Mouse (Mus musculus): ENCODE results near the gene Rhoc. TPM values are rescaled to one million over a fixed set of nuclear protein-coding genes. Genes with fewer than 3 reads are reported as not detected.
A peak's percentile ranks its signal among the peaks of the same experiment; 100 is the strongest.

The Rhoc gene
- polyA plus RNA-seq, 1 experiment = 33.5 TPM

GRCm38 (mm10) chr3:104789312-104789605, 1.1 kb downstream of the Rhoc start:
- Histone ChIP-seq H3K4me1 (ENCODE audit: control insufficient read depth, insufficient read depth, low read length) (no peaks in the 10 kb centered on the region), H3K27ac (ENCODE audit: control insufficient read depth, insufficient read depth, low read depth, low read length, poor library complexity) (no peak overlapping the region; the same call in 1 of the 2 replicates), H3K4me3 (replicated peaks; ENCODE audit: control insufficient read depth, low read depth, low read length) (peak overlapping the region; percentile 40)
- 46% methylated on average over 10 of the region's 10 CpGs for WGBS
- TF ChIP-seq POLR2A (IDR thresholded peaks at IDR 0.05; ENCODE audit: borderline replicate concordance, control insufficient read depth, low read depth, low read length) (no peak), CTCF (IDR thresholded peaks at IDR 0.05; ENCODE audit: control insufficient read depth, insufficient read depth, low read length) (no peak)

GRCm38 (mm10) chr3:104789822-104790221, 1.6 kb downstream of the Rhoc start:
- Histone ChIP-seq H3K27ac (ENCODE audit: control insufficient read depth, insufficient read depth, low read depth, low read length, poor library complexity) (no peak overlapping the region), H3K4me1 (ENCODE audit: control insufficient read depth, insufficient read depth, low read length) (no peaks in the 10 kb centered on the region), H3K4me3 (replicated peaks; ENCODE audit: control insufficient read depth, low read depth, low read length) (no peak overlapping the region)
- TF ChIP-seq CTCF (IDR thresholded peaks at IDR 0.05; ENCODE audit: control insufficient read depth, insufficient read depth, low read length) = no peak
- TF ChIP-seq POLR2A (IDR thresholded peaks at IDR 0.05; ENCODE audit: borderline replicate concordance, control insufficient read depth, low read depth, low read length) = no peak
- WGBS = 79% methylated on average over 13 of the region's 13 CpGs

- Histone ChIP-seq H3K4me1 (ENCODE audit: control insufficient read depth, insufficient read depth, low read length) (no peaks in the 10 kb centered on the region), H3K4me3 (replicated peaks; ENCODE audit: control insufficient read depth, low read depth, low read length) (no peak overlapping the region), H3K27ac (ENCODE audit: control insufficient read depth, insufficient read depth, low read depth, low read length, poor library complexity) (no peak overlapping the region)
- TF ChIP-seq CTCF (IDR thresholded peaks at IDR 0.05; ENCODE audit: control insufficient read depth, insufficient read depth, low read length) (no peak), POLR2A (IDR thresholded peaks at IDR 0.05; ENCODE audit: borderline replicate concordance, control insufficient read depth, low read depth, low read length) (no peak)
- WGBS = 49% methylated on average over 6 of the region's 6 CpGs
Measured at GRCm38 (mm10) chr3:104790401-104790937, 2.3 kb downstream of the Rhoc start.

GRCm38 (mm10) chr3:104791017-104791416, 2.8 kb downstream of the Rhoc start:
- TF ChIP-seq POLR2A (IDR thresholded peaks at IDR 0.05; ENCODE audit: borderline replicate concordance, control insufficient read depth, low read depth, low read length) (no peak), CTCF (IDR thresholded peaks at IDR 0.05; ENCODE audit: control insufficient read depth, insufficient read depth, low read length) (no peak)
- H3K4me1 ChIP-seq (ENCODE audit: control insufficient read depth, insufficient read depth, low read length) = no peaks in the 10 kb centered on the region
- WGBS = 59% methylated on average over 4 of the region's 4 CpGs

DNA sequence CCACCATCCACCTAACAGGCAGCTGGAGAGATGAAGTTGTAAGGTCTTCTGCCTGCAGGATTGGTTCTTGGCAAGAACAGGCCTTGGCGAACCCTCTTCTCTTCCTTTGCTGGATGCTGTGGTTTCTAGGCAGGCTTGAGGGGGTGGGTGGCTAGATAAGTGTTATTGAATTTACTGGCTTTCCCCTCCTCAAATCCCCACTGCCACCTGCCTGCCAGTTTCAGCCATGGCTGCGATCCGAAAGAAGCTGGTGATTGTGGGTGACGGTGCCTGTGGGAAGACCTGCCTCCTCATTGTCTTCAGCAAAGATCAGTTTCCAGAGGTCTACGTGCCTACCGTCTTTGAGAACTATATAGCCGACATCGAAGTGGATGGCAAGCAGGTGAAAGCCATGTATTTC, 3.5 kb downstream of the Rhoc start:
- 84% methylated on average over 8 of the region's 8 CpGs for WGBS
- no peaks in the 10 kb centered on the region for H3K4me1 ChIP-seq (ENCODE audit: control insufficient read depth, insufficient read depth, low read length)

More at GRCm38 (mm10) chr3:104791017-104791416, 2.8 kb downstream of the Rhoc start:
- H3K27ac ChIP-seq (ENCODE audit: control insufficient read depth, insufficient read depth, low read depth, low read length, poor library complexity) = no peak overlapping the region
- H3K4me3 ChIP-seq (replicated peaks; ENCODE audit: control insufficient read depth, low read depth, low read length) = no peak overlapping the region

DNA sequence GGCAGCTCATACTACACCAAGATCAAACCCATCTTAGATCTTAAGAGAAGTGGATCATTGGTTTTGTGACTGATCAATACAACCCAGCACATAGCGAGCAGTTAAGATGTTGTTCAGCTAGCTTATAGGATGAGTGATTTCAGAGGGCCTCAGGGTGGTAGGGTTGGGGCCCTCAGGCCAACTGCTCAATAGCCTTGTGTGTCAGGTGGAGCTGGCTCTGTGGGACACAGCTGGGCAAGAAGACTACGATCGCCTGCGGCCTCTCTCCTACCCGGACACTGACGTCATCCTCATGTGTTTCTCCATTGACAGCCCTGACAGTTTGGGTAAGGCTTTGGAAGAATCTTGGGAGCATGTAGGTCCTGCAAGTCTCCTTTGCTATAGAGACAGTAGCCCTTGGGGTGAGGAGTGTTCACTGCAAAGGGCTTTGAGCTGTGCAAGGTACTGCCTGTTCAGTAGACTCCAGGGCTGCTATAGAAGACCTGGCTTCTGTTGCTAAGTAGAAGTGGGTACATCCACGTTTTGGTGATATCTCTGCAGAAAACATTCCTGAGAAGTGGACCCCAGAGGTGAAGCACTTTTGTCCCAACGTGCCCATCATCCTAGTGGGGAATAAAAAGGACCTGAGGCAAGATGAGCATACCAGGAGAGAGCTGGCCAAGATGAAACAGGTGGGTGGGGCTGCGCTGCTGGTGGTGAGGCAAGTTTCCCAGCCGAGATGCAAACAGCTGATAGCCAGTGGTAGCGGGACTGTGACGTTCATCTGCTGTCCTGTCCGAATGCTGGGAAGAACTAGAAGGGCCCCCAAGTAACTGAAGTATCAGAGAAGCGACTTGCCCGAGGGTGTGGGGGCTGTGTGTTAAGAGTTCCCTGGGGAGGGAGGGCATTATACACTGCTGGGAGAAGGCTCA, 4.4 kb downstream of the Rhoc start:
- H3K4me3 ChIP-seq (replicated peaks; ENCODE audit: control insufficient read depth, low read depth, low read length) = no peak overlapping the region
- no peak for TF ChIP-seq CTCF (IDR thresholded peaks at IDR 0.05; ENCODE audit: control insufficient read depth, insufficient read depth, low read length)
- no peak for TF ChIP-seq POLR2A (IDR thresholded peaks at IDR 0.05; ENCODE audit: borderline replicate concordance, control insufficient read depth, low read depth, low read length)
- no peak overlapping the region for H3K27ac ChIP-seq (ENCODE audit: control insufficient read depth, insufficient read depth, low read depth, low read length, poor library complexity)
- WGBS = 72% methylated on average over 15 of the region's 15 CpGs
- no peaks in the 10 kb centered on the region for H3K4me1 ChIP-seq (ENCODE audit: control insufficient read depth, insufficient read depth, low read length)

More for the DNA sequence above, 3.5 kb downstream of the Rhoc start:
- Histone ChIP-seq H3K4me3 (replicated peaks; ENCODE audit: control insufficient read depth, low read depth, low read length) (no peak overlapping the region), H3K27ac (ENCODE audit: control insufficient read depth, insufficient read depth, low read depth, low read length, poor library complexity) (no peak overlapping the region)
- TF ChIP-seq CTCF (IDR thresholded peaks at IDR 0.05; ENCODE audit: control insufficient read depth, insufficient read depth, low read length) (no peak), POLR2A (IDR thresholded peaks at IDR 0.05; ENCODE audit: borderline replicate concordance, control insufficient read depth, low read depth, low read length) (no peak)

GRCm38 (mm10) chr3:104793871-104794828, 6.0 kb downstream of the Rhoc start:
- H3K4me3 ChIP-seq (replicated peaks; ENCODE audit: control insufficient read depth, low read depth, low read length) = no peak overlapping the region
- H3K4me1 ChIP-seq (ENCODE audit: control insufficient read depth, insufficient read depth, low read length) = no peaks in the 10 kb centered on the region
- TF ChIP-seq CTCF (IDR thresholded peaks at IDR 0.05; ENCODE audit: control insufficient read depth, insufficient read depth, low read length) = no peak
- no peak for TF ChIP-seq POLR2A (IDR thresholded peaks at IDR 0.05; ENCODE audit: borderline replicate concordance, control insufficient read depth, low read depth, low read length)
- no peak overlapping the region for H3K27ac ChIP-seq (ENCODE audit: control insufficient read depth, insufficient read depth, low read depth, low read length, poor library complexity)
- WGBS = 60% methylated on average over 20 of the region's 20 CpGs

Data from bone marrow, adult 2 months (tissue).